In genomic region chr8:94358541-94358940, GRCm38 (mm10) we compare ENCODE assay signal across 9 mouse cellular contexts. TPM values are rescaled to one million over a fixed set of nuclear protein-coding genes. Genes with fewer than 3 reads are reported as not detected.
A peak's percentile ranks its signal among the peaks of the same experiment; 100 is the strongest.
DNase-seq lines count a peak whose midpoint lies in the region; ATAC-seq and TF ChIP-seq lines count a peak whose summit lies in the region.
"Had no signal": no experiment of that assay in that cellular context is flagged by ENCODE, and none has a peak within 500 bp of the region (broad histone marks: within the 10 kb centered on the region; RNA-seq: fewer than 3 reads in every experiment).

No protein-coding gene starts in this region.

- no peak overlapping the region for H3K4me2 ChIP-seq in liver, embryonic 12.5 days
- no peak overlapping the region for H3K4me2 ChIP-seq in neural tube, embryonic 15.5 days

- 10% methylated on average over 5 of the region's 5 CpGs for whole genome bisulfite sequencing in liver, adult 2 months
- 56% methylated on average over 5 of the region's 5 CpGs for WGBS in liver, embryonic 12.5 days (ENCODE audit: insufficient replicate concordance)
- 73% methylated on average over 5 of the region's 5 CpGs for WGBS in heart, embryonic 10.5 days
- WGBS in neural tube, embryonic 15.5 days: 61% methylated on average over 5 of the region's 5 CpGs

- H3K9ac ChIP-seq in liver, adult 2 months (ENCODE audit: low read depth, low read length): no peak overlapping the region
- H3K9ac ChIP-seq in liver, embryonic 12.5 days: no peak overlapping the region
- no peak overlapping the region for H3K9ac ChIP-seq in neural tube, embryonic 15.5 days (replicated peaks)

- no peaks in the 10 kb centered on the region for H3K9me3 ChIP-seq in liver, embryonic 12.5 days (replicated peaks)
- H3K9me3 ChIP-seq in heart, embryonic 10.5 days: no peaks in the 10 kb centered on the region
- H3K9me3 ChIP-seq in neural tube, embryonic 15.5 days (replicated peaks): no peaks in the 10 kb centered on the region

- no peak overlapping the region for H3K4me3 ChIP-seq in liver, adult 2 months (ENCODE audit: insufficient read depth, low read depth, low read length)
- H3K4me3 ChIP-seq in liver, embryonic 12.5 days: no peak overlapping the region
- no peak overlapping the region for H3K4me3 ChIP-seq in heart, embryonic 10.5 days
- H3K4me3 ChIP-seq in neural tube, embryonic 15.5 days (replicated peaks): no peak overlapping the region

- no peaks in the 10 kb centered on the region for H3K36me3 ChIP-seq in liver, adult 2 months (ENCODE audit: control insufficient read depth, insufficient read depth, low read length)
- H3K36me3 ChIP-seq in liver, embryonic 12.5 days: no peaks in the 10 kb centered on the region
- H3K36me3 ChIP-seq in heart, embryonic 10.5 days: no peaks in the 10 kb centered on the region
- no peaks in the 10 kb centered on the region for H3K36me3 ChIP-seq in neural tube, embryonic 15.5 days

- no peak for TF ChIP-seq POLR2A in liver, adult 2 months (IDR thresholded peaks at IDR 0.05; ENCODE audit: extremely low read depth, insufficient read depth, low read length)

- no peaks in the 10 kb centered on the region for H3K79me2 ChIP-seq in liver, adult 2 months (ENCODE audit: control insufficient read depth, insufficient read depth, low read length)

- peaks cover 27% of the 10 kb centered on the region for H3K4me1 ChIP-seq in liver, adult 2 months (ENCODE audit: control insufficient read depth, insufficient read depth, low read length)
- H3K4me1 ChIP-seq in liver, embryonic 12.5 days: peaks cover 10% of the 10 kb centered on the region
- H3K4me1 ChIP-seq in heart, embryonic 10.5 days: peaks cover 41% of the 10 kb centered on the region
- H3K4me1 ChIP-seq in neural tube, embryonic 15.5 days: peaks cover 3% of the 10 kb centered on the region; the same call in 1 of the 2 replicates

- intact Hi-C loops in left cerebral cortex, postnatal 10 days (cut with DNase I): no loop called here

- TF ChIP-seq CTCF in liver, adult 2 months (IDR thresholded peaks at IDR 0.05; ENCODE audit: low read depth, low read length): no peak

- H3K27me3 ChIP-seq in liver, adult 2 months (ENCODE audit: control insufficient read depth, insufficient read depth, low read length): no peaks in the 10 kb centered on the region
- H3K27me3 ChIP-seq in liver, embryonic 12.5 days (replicated peaks): no peaks in the 10 kb centered on the region
- 0 out of 2 replicates have a peak, but pooled peaks cover 4% of the 10 kb centered on the region for H3K27me3 ChIP-seq in heart, embryonic 10.5 days (ENCODE audit: insufficient read depth, poor library complexity, severe bottlenecking)
- H3K27me3 ChIP-seq in neural tube, embryonic 15.5 days (replicated peaks): no peaks in the 10 kb centered on the region
- H3K27me3 ChIP-seq: Patski had no signal

- ATAC-seq in liver, embryonic 12.5 days: no peak
- ATAC-seq in neural tube, embryonic 15.5 days (ENCODE audit: low FRiP score): no peak
- ATAC-seq: Patski had no signal

- DNase-seq in liver, adult 2 months (ENCODE audit: extremely low read depth, low read depth, low spot score): peak; percentile 100
- peak; percentile 77 for DNase-seq in cerebellum, adult 11-12 months
- no peak for DNase-seq in heart, embryonic 10.5 days (ENCODE audit: low spot score)
- DNase-seq in left cerebral cortex, postnatal 10 days (ENCODE audit: extremely low spot score in 1 of 2, low spot score in 2 of 2): peak; percentile 70 to 75
- DNase-seq in right cerebral cortex, postnatal 4 days: peak; percentile 68
- no peak for DNase-seq in thymus, postnatal 4 days

- peak overlapping the region; percentile 69 for H3K27ac ChIP-seq in liver, adult 2 months (replicated peaks; ENCODE audit: insufficient read depth, low read depth, low read length)
- no peak overlapping the region for H3K27ac ChIP-seq in liver, embryonic 12.5 days
- H3K27ac ChIP-seq in heart, embryonic 10.5 days: peak overlapping the region; percentile 56; the same call in 1 of the 2 replicates
- no peak overlapping the region for H3K27ac ChIP-seq in neural tube, embryonic 15.5 days (replicated peaks)

RNA-seq across cellular contexts. Expression of gene Herpud1, which starts 27.7 kb away (rescaled TPM):
- 575 and 759 TPM in 2 replicates for total RNA-seq in liver, adult 2 months (2014; rRNA removed)
- 421 and 468 TPM in 2 replicates for polyA plus RNA-seq in liver, adult 2 months (2012; rRNA removed)
- polyA plus RNA-seq in liver, embryonic 12.5 days (2016; fragmentation: Nextera tagmentation; extraction: Ambion mirVana): 76.5 and 84.4 TPM in 2 replicates
- 75.5 and 90.8 TPM in 2 replicates for polyA plus RNA-seq in heart, embryonic 10.5 days (2016; fragmentation: Nextera tagmentation; extraction: Ambion mirVana)
- total RNA-seq in left cerebral cortex, postnatal 10 days (2021): 10 to 100 TPM; 41.5 to 44.3 TPM
- 70.8 and 75.5 TPM in 2 replicates for polyA plus RNA-seq in neural tube, embryonic 15.5 days (2015; fragmentation: Nextera tagmentation; extraction: Ambion mirVana)

RNA-seq across cellular contexts. Expression of gene Slc12a3, which starts 29.5 kb away (rescaled TPM):
- 0.18 and 0.47 TPM in 2 replicates for total RNA-seq in liver, adult 2 months (2014; rRNA removed)
- polyA plus RNA-seq in liver, adult 2 months (2012; rRNA removed): 0.04 and 0.05 TPM in 2 replicates
- polyA plus RNA-seq in liver, embryonic 12.5 days (2016; fragmentation: Nextera tagmentation; extraction: Ambion mirVana): not detected in 2 replicates
- polyA plus RNA-seq in heart, embryonic 10.5 days (2016; fragmentation: Nextera tagmentation; extraction: Ambion mirVana): 0.06 TPM in 1 of 2 replicates, not detected in the other
- total RNA-seq in left cerebral cortex, postnatal 10 days (2021): under 1 TPM; 0.30 to 0.62 TPM
- polyA plus RNA-seq in neural tube, embryonic 15.5 days (2015; fragmentation: Nextera tagmentation; extraction: Ambion mirVana): 0.10 and 0.23 TPM in 2 replicates

Comparison
In these comparisons a context has a peak if more than half of its experiments do, and no peak if none do; other contexts are left out.
1. H3K27ac ChIP-seq: peak in liver, adult 2 months (single experiment) and heart, embryonic 10.5 days (single experiment); none in liver, embryonic 12.5 days (single experiment) and neural tube, embryonic 15.5 days (single experiment).
2. DNase-seq: peak in liver, adult 2 months (single experiment), cerebellum, adult 11-12 months (single experiment), left cerebral cortex, postnatal 10 days (2 of 2) and right cerebral cortex, postnatal 4 days (single experiment); none in heart, embryonic 10.5 days (single experiment) and thymus, postnatal 4 days (single experiment).